Mouse (Mus musculus) ovary, adult 10 weeks (tissue): ENCODE data around the gene Morc2b. TPM values are rescaled to one million over a fixed set of nuclear protein-coding genes. Genes with fewer than 3 reads are reported as not detected.

Experiments used
- polyA plus RNA-seq: library from polyadenylated mRNA; stranded (reverse); fragments of 350-450 nt; fragmentation: Illumina TruSeq; extraction: RNeasy Lipid Tissue Mini Kit (QIAGEN cat#74804); gene quantifications from one replicate; pipeline ENCODE4 v1.2.3, GENCODE M21; 2014

The Morc2b gene
- polyA plus RNA-seq, result not detected

DNA sequence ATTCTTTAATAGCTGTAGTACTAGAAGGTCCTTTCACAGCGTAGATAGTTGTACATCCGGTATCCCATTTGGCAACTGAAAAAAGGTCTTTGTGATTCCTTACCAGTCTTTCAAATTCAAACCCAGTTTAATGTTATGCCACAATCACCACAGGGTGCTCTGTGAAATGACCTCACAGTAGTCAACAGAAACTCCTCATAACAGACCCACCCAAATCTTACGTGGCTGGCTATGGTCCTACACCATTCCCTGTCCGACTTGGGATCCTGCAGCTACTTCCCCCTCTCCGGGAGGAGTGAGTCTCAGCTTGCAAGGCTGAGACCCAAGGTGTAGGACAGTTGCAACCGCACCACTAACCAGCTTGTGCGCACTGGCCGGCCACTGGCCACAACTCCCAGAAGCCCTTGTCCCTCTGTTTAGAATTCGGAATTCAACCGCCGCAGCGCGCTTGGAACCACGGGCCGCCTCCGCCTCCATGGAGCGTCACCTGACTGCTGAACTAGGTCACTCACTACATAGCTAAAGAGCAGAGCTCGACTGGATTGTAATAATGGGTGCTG, at the start of gene Morc2b:
Gene Morc2b, minus strand, starts transcription at position 423 of the 560 bp plus-strand sequence.

GRCm38 (mm10) chr17:33168147-33168546, 28.7 kb upstream of the Morc2b start, which contains the start of gene Olfr55:
Gene Olfr55, plus strand, starts transcription at chr17:33168447.

DNA sequence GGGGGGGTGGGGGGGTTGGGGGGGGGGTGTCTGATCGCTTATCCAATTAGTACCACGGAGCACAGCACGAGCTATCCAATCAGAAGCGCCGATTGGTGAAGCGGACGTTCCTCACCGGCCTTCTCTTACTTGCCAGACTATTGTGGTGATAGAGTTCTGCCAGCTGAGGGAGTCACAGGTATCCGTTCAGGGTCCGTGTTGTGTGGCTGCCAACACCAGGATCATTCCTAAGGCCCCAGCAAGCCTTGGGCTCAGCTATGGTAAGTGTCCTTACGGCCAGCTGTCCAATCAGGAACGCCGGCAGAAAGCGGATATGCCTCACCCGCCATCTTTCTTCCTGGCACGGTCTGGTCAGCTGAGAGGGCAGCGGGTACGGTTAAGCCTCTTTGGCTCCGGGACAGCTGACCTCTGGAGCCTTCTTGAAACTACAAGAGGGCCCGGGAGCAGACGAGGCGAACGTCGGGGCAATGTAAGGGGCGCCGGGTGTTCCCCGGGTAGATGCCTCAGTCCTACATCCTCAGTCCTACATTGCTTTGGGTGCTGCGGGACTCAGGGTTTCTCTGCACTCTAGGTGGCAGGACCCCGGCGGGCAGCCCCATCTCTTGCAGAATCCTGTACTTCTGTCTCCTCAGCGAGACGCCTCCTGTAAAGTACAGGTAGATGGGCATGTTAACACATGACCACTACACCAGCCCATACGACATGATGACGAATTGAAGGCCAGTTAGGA, 50.1 kb downstream of the Morc2b start, which contains the start of gene Zfp563:
Gene Zfp563, plus strand, starts transcription at position 91 of the 730 bp plus-strand sequence.

GRCm38 (mm10) chr17:33067958-33068357, 71.5 kb downstream of the Morc2b start, which contains the start of gene 4921501E09Rik:
Gene 4921501E09Rik, minus strand, starts transcription at chr17:33068058.

Other genes with a start within 250 kb of the Morc2b start
- 18.5 TPM for gene Zfp870, start 248.0 kb downstream of the Morc2b start, polyA plus RNA-seq
- 1.5 TPM for gene Cyp4f14, start 222.3 kb downstream of the Morc2b start, polyA plus RNA-seq
- 3.3 TPM for gene Cyp4f13, start 192.3 kb downstream of the Morc2b start, polyA plus RNA-seq
- gene Zfp472, start 173.9 kb downstream of the Morc2b start, polyA plus RNA-seq, result 23.6 TPM
- 28.4 TPM for gene Zfp952, start 146.6 kb downstream of the Morc2b start, polyA plus RNA-seq
- gene Zfp763, start 106.3 kb downstream of the Morc2b start, polyA plus RNA-seq, result 42.5 TPM
- gene 4921501E09Rik, start 71.6 kb downstream of the Morc2b start, polyA plus RNA-seq, result not detected
- gene Zfp563, start 50.4 kb downstream of the Morc2b start, polyA plus RNA-seq, result 36.2 TPM
- gene Olfr55, start 28.8 kb upstream of the Morc2b start, polyA plus RNA-seq, result not detected
- gene Olfr239, start 51.6 kb upstream of the Morc2b start, polyA plus RNA-seq, result not detected
- not detected for gene Olfr1564, start 82.0 kb upstream of the Morc2b start, polyA plus RNA-seq
- gene Zfp955a, start 115.5 kb upstream of the Morc2b start, polyA plus RNA-seq, result 58.6 TPM
- not detected for gene Olfr63, start 125.0 kb upstream of the Morc2b start, polyA plus RNA-seq
- 31.4 TPM for gene Zfp955b, start 149.9 kb upstream of the Morc2b start, polyA plus RNA-seq
- gene Zfp81, start 219.2 kb upstream of the Morc2b start, polyA plus RNA-seq, result 86.0 TPM